Mouse (Mus musculus) forebrain, postnatal 0 days (tissue): ENCODE data around the gene E330009J07Rik. TPM values are rescaled to one million over a fixed set of nuclear protein-coding genes. Genes with fewer than 3 reads are reported as not detected.

Experiments used
- ATAC-seq: fragments of 200-750 bp; cut with Nextera tagmentation; 2 replicates; pipeline ENCODE4 v1.8.0; 2017; ENCODE audit warnings: mild to moderate bottlenecking, moderate library complexity
- DNase-seq: peaks from one replicate; pipeline ENCODE4 v3.0.0-alpha.2; 2015
- H3K27ac ChIP-seq: fragments of 300-500 bp; sonication (generic); 2 replicates; pipeline ENCODE4 v1.5.1; 2014; ENCODE audit warnings: low read depth, mild to moderate bottlenecking, antibody characterized with exemption, low read length, moderate library complexity, mixed read lengths
- H3K27me3 ChIP-seq: fragments of 300-500 bp; sonication (generic); 2 replicates; pipeline ENCODE4 v1.6.1; 2014; ENCODE audit warnings: mild to moderate bottlenecking, low read length, mixed read lengths; ENCODE audit not compliant: insufficient read depth
- H3K36me3 ChIP-seq: fragments of 300-500 bp; sonication (generic); 2 replicates; pipeline ENCODE4 v1.6.1; 2014; ENCODE audit warnings: mild to moderate bottlenecking, moderate library complexity; ENCODE audit not compliant: insufficient read depth
- H3K4me1 ChIP-seq: fragments of 300-500 bp; sonication (generic); 2 replicates; pipeline ENCODE4 v1.6.1; 2014; ENCODE audit warnings: antibody characterized with exemption; ENCODE audit not compliant: insufficient read depth
- H3K4me2 ChIP-seq: fragments of 300-500 bp; sonication (generic); 2 replicates; pipeline ENCODE4 v1.6.1; 2014; ENCODE audit warnings: low read depth, mild to moderate bottlenecking, moderate library complexity
- H3K4me3 ChIP-seq: fragments of 300-500 bp; sonication (generic); 2 replicates; pipeline ENCODE4 v1.5.1; 2014; ENCODE audit warnings: low read depth, low read length, mixed read lengths
- H3K9ac ChIP-seq: fragments of 300-500 bp; sonication (generic); 2 replicates; pipeline ENCODE4 v1.6.1; 2014; ENCODE audit warnings: mild to moderate bottlenecking
- H3K9me3 ChIP-seq: fragments of 300-500 bp; sonication (generic); 2 replicates; pipeline ENCODE4 v1.6.1; 2016; ENCODE audit warnings: low read length
- CTCF ChIP-seq: sonication (generic); IDR thresholded peaks from 2 replicates; pipeline ENCODE4 v1.5.1; 2016; ENCODE audit warnings: antibody characterized with exemption, control low read depth, low read depth
- WGBS: fragments of 180-500 bp; shearing (Covaris S2); extraction: QIAGEN DNeasy Blood & Tissue Kit; methylation state at CpG from one replicate; pipeline ENCODE4 v1.1.7; 2014; 5-methylcytosine and 5-hydroxymethylcytosine counted together
- polyA plus RNA-seq: library from polyadenylated mRNA; unstranded; fragments of >200 nt; fragmentation: Nextera tagmentation; extraction: Ambion mirVana; gene quantifications from 2 replicates; pipeline ENCODE4 v1.2.1, GENCODE M21; 2015
- total RNA-seq: library from RNA; depleted of rRNA; stranded (reverse); fragments of >200 nt; gene quantifications from 2 replicates; pipeline ENCODE4 v1.2.3, GENCODE M21; 2014

The E330009J07Rik gene
- total and polyA plus RNA-seq, 2 experiments from 2014 or later, result 10.2 to 26.4 TPM

DNA sequence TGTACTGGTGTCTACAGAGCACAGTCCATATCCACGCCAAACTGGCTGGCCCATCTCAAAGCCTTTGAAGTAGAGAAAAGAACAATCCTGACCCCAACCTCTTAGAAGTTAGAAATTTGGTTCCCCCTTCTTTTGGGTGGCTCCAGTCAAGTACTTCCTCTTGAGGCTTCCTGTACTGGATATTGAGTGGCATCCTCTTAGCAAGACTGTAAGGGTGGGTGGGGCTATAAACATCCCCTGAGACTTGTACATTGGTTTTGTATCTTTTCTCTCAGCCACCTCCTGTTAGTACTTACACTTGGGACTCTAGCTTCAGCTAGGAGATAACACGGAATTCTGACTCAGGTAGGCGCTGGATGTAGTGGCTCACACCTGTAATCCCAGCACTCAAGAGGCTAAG, 5.7 kb downstream of the E330009J07Rik start:
- no peaks in the 10 kb centered on the region for H3K9me3 ChIP-seq
- no peak overlapping the region for H3K4me3 ChIP-seq
- H3K36me3 ChIP-seq, result no peaks in the 10 kb centered on the region
- ATAC-seq (no peak), DNase-seq (no peak)
- H3K4me1 ChIP-seq, result peaks cover 35% of the 10 kb centered on the region
- H3K27me3 ChIP-seq, result no peaks in the 10 kb centered on the region
- no peak for TF ChIP-seq CTCF
- no peak overlapping the region for H3K4me2 ChIP-seq
- 93% methylated on average over 3 of the region's 3 CpGs for WGBS
- H3K9ac ChIP-seq, result no peak overlapping the region
- no peak overlapping the region for H3K27ac ChIP-seq

DNA sequence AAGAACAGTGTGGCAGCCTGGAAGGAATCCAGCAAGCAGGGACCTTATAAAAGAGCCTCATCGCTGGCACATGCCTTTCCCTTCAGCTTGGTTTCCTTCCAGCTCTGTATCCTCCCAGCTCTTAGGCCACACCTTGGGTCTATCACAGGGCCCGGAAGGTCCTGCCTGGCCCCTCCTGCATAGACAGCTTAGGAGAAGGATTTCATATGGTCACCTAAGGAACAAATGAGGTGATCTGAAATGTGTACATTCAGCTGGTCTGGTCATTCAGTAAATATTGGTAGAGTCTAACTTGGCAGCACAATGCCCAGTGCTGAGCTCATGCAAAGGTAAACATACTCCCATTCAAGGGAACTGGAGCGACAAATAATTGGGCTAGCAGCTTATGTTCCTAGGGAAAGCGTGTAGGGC, 6.4 kb downstream of the E330009J07Rik start:
- no peak for TF ChIP-seq CTCF
- Histone ChIP-seq H3K9me3 (no peaks in the 10 kb centered on the region), H3K36me3 (no peaks in the 10 kb centered on the region), H3K9ac (no peak overlapping the region), H3K4me2 (no peak overlapping the region), H3K4me1 (peaks cover 30% of the 10 kb centered on the region), H3K4me3 (no peak overlapping the region), H3K27me3 (no peaks in the 10 kb centered on the region), H3K27ac (peak overlapping the region; percentile 23; the same call in 1 of the 2 replicates)
- ATAC-seq, result no peak
- 21% methylated on average over 4 of the region's 4 CpGs for WGBS
- peak; percentile 28 for DNase-seq

DNA sequence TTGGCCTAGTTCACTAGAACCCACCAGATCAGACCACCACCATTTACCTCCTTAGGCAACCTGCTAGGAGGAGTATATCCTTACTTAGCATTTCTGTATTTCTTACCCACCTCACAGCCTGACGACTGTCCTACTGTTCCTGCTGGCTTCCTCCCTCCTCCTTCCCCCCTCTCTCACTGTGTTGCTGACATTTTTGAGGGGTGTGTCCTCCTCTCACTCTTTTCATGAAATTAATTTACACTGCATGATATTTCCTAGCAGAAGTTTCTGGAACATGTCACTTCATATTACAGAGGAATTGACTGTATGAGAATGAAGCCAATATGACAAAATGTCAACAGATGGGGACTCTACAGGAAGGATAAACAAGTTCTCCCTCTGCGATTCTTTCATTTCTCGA, 7.2 kb downstream of the E330009J07Rik start:
- no peaks in the 10 kb centered on the region for H3K9me3 ChIP-seq
- H3K4me3 ChIP-seq, result no peak overlapping the region
- DNase-seq (peak; percentile 46), ATAC-seq (peak; percentile 62)
- no peak overlapping the region; the same call in 1 of the 2 replicates for H3K27ac ChIP-seq
- no peaks in the 10 kb centered on the region for H3K36me3 ChIP-seq
- no peak overlapping the region for H3K9ac ChIP-seq
- H3K4me1 ChIP-seq, result peaks cover 22% of the 10 kb centered on the region
- WGBS, result 39% methylated on average over 3 of the region's 3 CpGs
- H3K4me2 ChIP-seq, result no peak overlapping the region
- no peaks in the 10 kb centered on the region for H3K27me3 ChIP-seq
- TF ChIP-seq CTCF, result no peak

DNA sequence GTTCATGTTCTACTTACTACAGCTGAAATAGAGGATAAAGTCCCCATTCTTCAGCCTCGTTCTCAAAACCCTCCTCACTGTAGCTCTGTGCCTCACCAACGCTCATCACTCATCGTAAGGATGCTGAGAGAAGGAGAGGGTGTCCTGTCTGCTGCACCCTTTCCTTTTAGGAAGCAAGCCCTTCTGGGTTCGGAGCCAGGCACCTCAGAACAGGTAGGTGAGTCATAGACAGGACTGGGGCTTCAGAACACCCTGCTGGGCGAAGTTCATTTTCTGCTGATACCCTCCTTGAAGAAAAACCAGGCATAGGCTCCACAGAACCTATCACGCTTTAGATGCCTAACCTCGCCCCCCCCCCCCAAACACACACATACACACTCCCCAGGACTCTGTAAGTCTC, 8.5 kb downstream of the E330009J07Rik start:
- ATAC-seq (no peak), DNase-seq (no peak)
- H3K9me3 ChIP-seq, result no peaks in the 10 kb centered on the region
- 89% methylated on average over 7 of the region's 7 CpGs for WGBS
- no peak overlapping the region for H3K4me2 ChIP-seq
- TF ChIP-seq CTCF, result no peak
- no peak overlapping the region for H3K4me3 ChIP-seq
- H3K27me3 ChIP-seq, result no peaks in the 10 kb centered on the region
- H3K36me3 ChIP-seq, result no peaks in the 10 kb centered on the region
- no peak overlapping the region for H3K27ac ChIP-seq
- H3K4me1 ChIP-seq, result peaks cover 14% of the 10 kb centered on the region
- H3K9ac ChIP-seq, result no peak overlapping the region

GRCm38 (mm10) chr6:40423774-40424173, 12.2 kb downstream of the E330009J07Rik start:
- peak; percentile 62 for TF ChIP-seq CTCF
- peak; percentile 51 for DNase-seq
- WGBS, result 59% methylated on average over 1 of the region's 1 CpGs
- H3K4me2 ChIP-seq, result no peak overlapping the region
- H3K4me3 ChIP-seq, result no peak overlapping the region
- no peaks in the 10 kb centered on the region for H3K9me3 ChIP-seq
- ATAC-seq, result peak; percentile 47; the same call in 1 of the 2 replicates
- no peaks in the 10 kb centered on the region for H3K27me3 ChIP-seq
- peaks cover 5% of the 10 kb centered on the region for H3K4me1 ChIP-seq
- H3K9ac ChIP-seq, result no peak overlapping the region
- no peak overlapping the region for H3K27ac ChIP-seq
- peaks cover 8% of the 10 kb centered on the region; the same call in 1 of the 2 replicates for H3K36me3 ChIP-seq

DNA sequence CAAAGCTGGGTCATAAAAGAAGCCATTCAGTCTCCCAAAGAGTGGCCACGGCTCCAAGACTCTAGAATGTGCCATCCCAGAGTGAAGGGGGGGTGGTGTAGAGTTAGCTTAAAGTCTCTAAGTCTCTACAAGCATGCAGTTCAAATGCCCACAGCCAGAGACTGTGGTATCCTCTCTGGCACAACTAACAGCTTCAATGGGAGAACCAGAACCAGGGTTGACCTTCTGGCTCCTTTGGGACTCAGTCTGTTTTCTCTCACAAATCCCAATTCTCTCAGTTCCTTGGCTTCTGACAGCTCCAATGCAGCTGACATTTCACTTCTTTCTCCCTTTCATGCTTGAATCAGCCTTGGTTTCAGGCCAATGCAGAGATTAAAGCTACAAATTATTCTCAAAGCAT, 12.9 kb downstream of the E330009J07Rik start:
- WGBS, result 88% methylated on average over 1 of the region's 1 CpGs
- H3K4me2 ChIP-seq, result no peak overlapping the region
- ATAC-seq (0 out of 2 replicates have a peak, but pooled peaks have one; percentile 23), DNase-seq (no peak)
- peaks cover 12% of the 10 kb centered on the region; the same call in 1 of the 2 replicates for H3K36me3 ChIP-seq
- no peaks in the 10 kb centered on the region for H3K4me1 ChIP-seq
- no peaks in the 10 kb centered on the region for H3K9me3 ChIP-seq
- TF ChIP-seq CTCF, result no peak
- no peak overlapping the region for H3K9ac ChIP-seq
- no peak overlapping the region for H3K27ac ChIP-seq
- H3K4me3 ChIP-seq, result no peak overlapping the region
- H3K27me3 ChIP-seq, result no peaks in the 10 kb centered on the region

GRCm38 (mm10) chr6:40421099-40421498, 14.8 kb downstream of the E330009J07Rik start:
- 96% methylated on average over 6 of the region's 6 CpGs for WGBS

More at GRCm38 (mm10) chr6:40421099-40421498, 14.8 kb downstream of the E330009J07Rik start:
- ATAC-seq, result no peak
- Histone ChIP-seq H3K27me3 (no peaks in the 10 kb centered on the region), H3K4me1 (no peaks in the 10 kb centered on the region), H3K4me2 (no peak overlapping the region), H3K9me3 (no peaks in the 10 kb centered on the region), H3K9ac (no peak overlapping the region), H3K36me3 (peaks cover 12% of the 10 kb centered on the region; the same call in 1 of the 2 replicates), H3K27ac (no peak overlapping the region), H3K4me3 (no peak overlapping the region)
- no peak for TF ChIP-seq CTCF
- no peak for DNase-seq
